Mouse (Mus musculus) kidney, postnatal 25 days (tissue): ENCODE data around the gene Nck2.

Experiments
- DNase-seq, 2 experiments: peaks; one replicate each; pipeline ENCODE4 v3.0.0; 2021; ENCODE audit warnings: mixed read lengths in 2 of 2

Gene Nck2

DNA sequence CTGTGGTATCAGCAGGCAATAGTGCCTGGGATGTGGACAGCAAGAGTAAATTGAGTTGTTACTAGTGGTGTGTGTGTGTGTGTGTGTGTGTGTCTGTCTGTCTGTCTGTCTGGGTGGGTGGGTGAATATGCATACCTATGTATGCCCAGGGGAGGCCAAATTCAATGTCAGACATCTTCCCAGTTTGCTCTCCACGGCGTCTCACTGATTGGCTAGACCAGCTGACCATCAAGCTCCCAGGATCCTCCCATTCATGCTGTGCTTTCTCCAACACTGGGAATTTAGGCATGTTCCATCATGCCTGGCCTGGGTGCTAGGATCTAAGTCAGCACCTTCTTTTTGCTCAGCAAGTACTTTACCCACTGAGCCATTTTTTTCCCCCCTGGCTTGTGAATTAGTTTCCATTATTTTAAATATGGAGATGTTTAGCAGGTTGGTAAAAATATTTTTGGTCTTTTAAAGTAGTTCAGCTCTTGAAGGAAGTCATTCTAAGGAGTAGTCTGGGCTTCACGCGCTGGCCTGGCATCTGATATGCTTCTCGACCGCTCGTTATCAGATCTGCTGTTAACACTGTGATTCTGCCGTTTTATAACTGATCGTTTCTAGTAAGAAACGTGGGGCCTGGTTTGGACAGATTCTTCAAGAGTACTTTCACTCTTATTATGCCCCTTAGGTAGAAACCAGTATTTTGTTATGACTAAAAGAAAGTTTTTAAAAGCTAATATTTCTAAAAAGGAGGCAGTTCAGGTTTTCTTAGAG is 26.2 kb downstream of the Nck2 start:
- no peak for DNase-seq

DNA sequence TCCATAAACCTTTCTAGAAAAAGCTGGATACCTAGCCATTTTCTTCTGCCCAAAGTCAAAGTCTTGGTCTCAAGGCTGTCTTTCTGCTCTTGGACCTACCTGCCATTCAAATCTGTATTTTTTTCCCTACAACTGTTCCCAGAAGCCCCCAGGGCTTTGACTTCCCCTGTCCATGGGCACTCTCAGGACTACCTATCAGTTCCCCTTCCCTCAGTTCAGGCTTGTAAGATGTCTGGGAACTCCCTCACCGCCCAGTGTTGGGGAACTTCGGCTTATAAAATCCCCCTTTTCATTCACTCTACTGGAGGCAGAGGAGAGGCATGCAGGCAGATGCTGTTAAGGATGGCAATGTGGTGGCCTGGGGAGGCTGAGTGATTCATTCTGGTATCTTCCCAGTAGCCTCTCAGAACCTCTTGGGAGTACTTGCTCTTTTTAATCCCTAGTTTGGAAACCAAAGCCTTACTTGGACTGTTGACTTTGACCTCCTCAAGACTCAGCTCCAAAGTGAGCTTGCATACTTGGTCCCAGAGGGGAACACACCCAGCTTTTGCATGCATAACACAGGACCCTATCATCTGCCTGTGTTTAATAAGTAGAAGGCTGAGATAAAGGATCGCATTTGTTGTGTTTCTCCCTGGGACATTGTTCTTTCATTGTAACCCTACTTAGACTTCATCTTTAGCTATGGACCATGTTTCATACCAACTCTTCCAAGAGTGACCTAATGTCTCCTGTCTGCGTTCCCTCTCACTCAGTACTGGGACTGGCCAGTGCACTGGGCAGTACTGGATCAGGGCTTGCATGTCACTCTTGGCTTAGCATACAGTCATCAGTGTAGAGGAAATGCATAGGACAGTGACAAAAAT is 27.0 kb downstream of the Nck2 start:
- DNase-seq: no peak

DNA sequence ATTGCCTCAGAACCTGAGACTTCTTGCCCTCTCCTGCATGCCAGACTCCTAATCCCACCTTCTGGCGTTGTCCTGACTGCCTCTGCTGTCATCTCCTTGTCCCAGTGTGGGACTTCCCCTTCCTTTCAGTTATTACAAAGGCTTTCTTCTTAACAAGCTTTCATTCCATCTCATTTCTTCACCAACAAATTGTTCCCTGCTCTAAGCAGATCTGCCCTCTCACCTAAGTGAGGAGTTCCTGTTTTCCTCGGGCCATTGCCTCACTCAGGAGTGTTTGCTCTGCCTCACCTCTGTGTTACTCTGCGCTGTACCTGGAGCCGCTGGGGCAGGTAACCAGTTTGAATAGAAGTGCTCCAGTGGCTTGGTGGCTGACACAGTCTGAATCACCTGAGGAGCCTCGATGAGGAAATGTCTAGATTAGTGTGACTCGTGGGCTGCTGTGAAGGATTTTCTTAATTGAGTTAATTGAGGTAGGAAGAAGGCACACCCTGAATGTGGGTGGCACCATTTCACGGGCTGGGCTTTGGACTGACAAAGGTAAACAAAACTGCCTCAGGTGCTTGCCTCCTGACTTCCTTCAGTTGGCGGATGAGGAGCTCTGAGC is 27.8 kb downstream of the Nck2 start:
- no peak for DNase-seq

DNA sequence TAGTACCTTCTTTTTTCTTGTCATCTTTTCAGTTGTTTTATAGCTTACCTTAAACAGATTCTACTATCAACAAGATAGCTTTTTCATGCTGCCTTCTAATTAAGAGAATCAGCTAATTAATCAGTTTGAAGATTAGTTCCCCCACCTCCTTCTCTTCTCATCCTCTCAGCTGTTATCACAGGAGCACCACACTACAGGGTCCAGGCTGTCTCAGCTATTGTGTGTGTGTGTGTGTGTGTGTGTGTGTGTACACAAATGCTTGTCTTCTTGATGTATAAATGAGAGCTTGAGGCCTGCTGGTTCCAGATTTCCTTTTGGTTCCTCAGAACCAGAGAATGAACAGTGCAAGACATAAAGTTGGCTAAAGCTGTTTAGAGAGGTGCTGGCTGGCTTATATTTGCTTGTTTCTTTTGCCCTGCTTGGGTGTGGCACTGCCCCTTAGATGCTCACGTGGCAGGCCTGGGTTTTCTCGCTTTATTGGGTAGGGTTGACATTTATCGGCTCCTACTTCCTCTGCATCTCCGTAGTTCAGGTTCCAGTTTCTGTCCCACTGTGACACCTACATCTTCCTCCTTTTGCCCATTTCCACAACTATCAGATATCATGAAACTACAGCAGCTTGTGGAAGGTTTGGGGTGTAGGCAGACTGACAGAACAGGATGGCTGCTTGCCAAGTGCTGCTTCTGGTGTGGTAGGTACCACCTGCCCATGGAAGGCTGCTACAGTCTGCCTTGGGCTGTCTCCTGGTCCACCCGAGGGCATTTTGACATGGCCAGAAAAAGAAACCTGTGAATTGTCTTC is 29.6 kb downstream of the Nck2 start:
- DNase-seq: peak in 1 of 2 experiments; percentile 29

DNA sequence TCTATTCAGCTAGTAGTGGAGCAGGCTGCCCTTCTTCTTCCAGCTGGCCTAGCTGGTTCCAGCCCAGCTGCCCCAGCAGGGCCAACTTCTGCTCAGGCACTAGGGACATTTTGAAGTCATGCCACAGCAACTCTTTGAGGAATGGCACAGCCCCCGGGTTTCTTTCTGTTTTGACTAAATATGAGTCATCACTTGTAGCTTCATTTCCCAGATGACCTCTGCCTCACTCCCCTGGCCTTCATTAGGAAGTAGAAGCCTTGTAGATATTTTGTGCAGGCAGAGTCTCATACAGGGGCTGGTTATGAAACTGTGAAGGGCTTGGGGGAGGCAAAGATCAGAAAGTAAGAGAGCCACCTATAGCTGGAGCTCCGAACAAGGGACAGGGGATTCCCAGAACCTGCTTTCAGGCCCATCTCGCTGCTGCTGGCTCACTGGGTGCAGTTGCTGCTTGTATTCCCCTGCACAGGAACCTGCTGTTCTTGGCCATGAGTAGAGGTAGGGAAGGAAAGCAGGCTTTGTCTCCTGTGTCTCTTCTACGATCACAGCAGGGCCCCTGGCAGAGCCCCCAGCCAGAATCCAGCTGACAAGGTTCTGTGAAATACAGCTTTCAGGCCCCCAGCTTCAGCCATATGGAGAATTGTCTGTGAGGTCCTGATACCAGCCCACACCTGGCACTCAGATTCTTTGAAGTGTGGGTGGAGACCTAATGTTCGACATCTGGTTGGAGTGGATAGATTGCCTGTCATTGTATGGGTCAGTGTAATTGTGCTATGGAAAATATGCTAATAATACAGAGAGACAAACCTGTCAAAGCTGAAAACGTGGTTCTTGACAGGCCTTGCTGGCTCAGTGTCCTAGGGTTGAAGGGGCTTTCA is 30.4 kb downstream of the Nck2 start:
- peak; percentile 24 to 56 for DNase-seq

DNA sequence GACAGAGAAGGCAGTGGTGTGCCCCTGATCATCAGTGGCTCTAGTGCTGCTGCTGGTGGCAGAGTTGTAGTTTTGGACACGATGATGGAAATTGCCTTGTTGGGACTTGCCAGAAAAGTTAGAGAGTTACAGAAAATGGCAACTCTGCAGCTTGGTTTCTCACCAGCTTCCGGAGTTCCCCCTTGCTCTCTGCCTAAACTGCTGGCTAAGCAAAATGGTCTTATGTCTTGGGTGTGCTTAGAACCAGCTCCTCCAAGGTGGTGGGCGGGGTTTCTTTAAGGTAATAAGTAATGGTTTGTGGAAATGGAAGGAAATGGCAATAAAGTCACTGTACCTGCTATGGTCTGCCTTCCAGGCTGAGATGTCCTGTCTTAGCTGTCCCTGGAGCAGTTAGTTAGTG is 33.6 kb downstream of the Nck2 start:
- DNase-seq: no peak

DNA sequence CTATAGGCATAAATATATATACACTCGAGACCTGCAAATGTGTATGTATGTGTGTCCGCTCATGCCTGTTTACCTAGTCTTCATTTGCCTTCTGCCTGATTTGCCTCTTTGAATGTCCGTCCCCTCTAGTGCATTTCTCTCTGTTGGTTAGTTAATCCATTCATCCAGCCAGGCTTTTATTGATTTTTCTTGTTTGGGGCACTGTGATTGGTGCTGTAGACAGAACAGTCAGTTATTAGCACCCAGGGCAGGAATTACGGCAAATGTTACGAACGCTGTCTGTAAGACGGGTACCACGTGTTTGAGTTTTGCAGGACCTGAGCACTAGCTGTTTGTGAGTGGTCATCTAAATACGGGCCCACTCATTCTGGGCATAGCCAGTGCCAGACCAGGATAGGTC is 40.8 kb downstream of the Nck2 start:
- DNase-seq: no peak

DNA sequence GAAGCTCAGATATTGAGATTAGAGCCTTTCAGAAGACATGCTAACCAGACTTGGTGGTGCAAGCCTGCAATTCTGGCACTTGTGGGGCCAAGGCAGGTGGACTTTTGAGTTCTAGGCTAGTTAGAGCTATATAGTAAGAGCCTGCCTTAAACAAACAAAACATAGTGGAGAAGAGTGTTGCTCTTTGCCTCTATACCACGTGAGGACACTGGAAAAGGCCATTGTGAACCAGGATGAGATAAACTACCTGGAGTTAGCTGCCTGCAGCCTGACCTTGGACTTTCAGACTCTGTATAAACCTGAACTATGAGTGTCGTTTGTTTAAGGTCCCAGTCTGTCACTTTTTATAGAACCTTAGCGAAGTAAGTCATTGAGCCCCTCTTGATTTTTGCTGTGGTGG is 42.1 kb downstream of the Nck2 start:
- DNase-seq: no peak

DNA sequence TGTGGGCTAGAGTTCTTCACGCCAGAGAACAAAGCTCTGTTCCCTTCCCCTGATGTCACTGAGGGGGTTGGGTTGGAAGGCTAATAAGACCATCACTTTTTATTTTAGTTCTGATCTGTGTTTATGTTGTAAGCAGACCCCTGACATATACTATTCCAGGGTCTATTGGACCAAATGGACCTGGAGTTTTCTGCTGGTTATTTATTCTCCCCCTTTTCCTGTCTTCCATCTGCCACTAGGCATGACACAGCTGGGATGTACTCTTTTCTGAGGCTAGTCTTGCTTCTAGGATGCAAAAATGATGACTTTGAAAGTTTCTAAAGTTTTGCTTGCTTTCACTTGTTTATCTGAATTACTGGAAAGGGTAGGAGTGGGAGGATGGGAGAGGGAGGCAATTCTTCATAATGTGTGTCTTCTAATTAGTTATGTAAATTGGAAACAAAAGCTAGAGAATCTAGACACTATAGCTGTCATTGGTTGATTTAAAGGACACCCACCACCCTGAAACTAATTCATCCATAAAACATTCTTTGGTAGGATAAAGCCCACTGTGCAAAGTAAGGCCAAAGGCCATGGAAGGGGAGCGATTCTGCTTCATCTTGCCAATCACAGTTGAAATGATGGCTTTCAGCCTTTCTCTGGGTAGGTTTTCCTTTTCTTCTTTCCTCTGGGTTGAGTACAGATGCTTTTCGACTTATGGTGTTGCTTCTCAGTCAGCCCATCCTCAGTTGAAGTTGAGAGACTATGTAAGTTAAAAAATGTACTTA is 42.8 kb downstream of the Nck2 start:
- DNase-seq: no peak

DNA sequence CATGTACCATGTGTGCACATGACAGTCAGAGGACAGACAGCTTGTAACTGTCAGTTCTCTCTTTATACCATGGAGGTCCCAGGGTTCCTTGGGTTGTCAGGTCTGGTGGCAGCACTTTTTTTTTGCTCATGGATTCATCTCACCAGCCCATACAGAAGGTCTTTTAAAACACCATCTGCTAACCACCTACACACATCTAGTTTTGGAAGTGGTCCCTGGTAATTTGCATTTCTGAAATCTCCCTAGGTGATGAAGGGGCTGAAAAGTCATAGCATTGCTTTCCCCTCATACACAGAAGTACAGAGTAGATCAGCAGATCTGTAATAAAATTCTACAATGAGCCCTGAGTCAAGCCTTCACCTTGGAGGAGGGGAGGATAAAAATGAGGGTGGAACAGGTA is 44.9 kb downstream of the Nck2 start:
- no peak for DNase-seq

DNA sequence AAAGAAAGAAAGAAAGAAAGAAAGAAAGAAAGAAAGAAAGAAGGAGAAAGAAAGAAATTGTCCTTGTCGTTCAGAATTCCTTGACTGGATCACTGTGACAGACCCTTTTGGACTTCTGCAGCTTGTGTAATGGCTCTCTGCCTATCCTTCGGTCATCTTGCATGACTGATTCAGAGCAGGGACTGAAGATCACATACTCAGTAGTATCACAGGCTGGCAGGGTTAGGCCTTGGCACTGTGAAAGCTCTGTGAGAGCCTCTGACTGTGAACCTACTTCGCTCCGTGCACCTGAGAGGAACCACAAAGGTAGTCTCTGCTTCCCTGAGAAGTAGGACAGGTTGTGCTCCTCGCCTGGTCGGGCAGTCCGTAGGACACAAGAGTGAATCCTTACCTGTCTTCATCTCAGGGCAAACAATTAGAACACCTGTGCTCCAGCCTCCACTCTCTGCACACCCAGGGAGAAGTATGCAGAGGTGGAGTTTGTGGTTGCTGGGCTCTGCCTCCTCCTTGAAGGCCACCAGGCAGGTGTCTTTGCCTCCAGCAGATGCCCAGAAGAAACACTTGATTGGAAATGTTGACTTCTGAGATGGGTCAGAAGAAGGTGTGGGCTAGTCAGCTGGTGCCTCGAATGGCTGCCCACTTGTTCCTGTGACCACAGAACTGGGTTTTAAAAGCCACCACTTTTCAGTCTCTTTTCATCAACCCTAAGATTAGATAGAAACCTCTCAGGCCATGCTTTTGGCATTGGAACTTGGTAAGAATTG is 47.3 kb downstream of the Nck2 start:
- DNase-seq: peak; percentile 26 to 45

DNA sequence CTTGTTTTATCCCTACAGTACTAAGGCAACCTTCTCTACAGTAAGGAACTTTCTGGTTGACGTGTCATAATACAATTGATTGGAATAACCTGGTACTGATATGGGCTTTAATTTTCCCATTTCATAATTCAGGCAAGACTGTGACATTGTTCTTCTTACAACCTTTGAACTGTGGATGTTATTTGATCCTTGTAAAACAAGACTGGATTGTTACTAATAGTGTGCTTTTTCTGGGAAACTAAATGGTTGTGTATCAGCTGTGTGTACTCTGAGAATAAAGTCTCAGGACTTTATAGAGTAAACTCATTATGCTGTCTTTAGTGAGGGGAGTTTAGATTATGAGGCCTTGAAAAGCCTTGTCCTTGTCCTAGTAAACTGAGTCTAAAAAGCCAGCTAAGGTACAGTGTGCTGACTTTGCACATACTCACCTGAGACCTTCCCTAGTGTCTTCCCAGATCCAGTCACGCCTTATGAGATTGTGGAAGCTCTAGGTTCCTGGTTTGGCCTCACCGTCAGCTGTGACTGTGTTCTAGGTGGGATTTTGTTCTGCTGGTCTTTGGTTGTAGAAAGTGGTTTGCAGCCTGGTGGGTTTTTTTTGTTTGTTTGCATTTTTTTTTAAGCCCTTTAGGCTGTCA is 48.5 kb downstream of the Nck2 start:
- DNase-seq: no peak

DNA sequence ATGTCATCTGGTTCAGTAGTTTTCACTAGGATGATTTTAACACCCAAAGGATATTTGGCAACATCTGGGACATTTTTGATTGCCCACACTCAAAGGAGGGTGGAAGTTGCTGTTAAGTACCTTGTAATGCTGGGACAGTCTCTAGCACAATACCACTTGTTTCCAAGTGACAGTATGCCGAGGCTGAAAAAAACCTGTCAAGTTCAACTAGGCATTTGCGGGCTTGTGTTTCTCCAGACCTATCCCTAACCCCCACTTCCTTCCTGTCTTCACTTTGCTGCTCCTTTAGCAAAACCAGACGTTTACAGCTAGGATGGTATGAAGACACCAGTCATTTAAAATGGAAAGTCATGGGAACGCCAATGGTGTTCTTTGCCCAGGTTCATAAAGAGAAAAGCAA is 51.7 kb downstream of the Nck2 start:
- DNase-seq: no peak

DNA sequence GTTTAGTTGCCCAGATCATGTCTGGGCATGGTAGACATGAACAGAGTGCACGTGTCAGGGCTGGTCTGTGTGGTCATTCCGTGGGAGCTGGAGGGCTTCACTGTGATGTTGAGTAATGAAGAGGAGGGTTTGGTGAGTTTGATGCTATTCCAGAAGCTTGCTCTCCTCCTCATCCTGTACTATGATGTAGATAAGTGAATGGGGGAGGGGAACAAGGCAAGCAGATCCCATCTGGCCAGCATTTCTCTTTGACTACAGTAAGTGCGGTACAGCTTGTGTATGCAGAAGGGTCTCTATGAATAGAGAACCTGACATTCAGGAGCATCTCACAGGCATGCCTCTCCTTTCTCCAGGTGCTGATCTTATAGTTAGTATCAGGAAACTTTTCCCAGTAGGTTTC is 52.6 kb downstream of the Nck2 start:
- DNase-seq: no peak

DNA sequence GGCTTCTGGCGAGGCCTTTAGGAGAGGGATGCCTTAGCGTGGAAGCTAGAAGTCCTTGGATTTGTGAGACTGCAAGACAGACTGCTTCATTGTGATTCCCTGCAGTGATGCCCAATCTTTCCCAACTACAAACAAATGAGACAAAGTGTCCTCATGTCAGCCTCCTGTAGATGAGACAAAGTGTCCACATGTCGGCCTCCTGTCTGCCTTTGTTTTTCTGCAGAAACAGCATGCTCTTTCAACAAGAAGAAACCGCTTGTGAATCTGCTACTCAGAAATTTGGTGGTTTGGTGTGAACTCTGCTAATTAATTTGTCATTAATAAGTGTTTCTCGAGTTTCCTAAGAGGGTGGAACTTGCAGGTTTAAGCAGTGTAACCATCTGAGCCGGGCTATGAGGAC is 53.6 kb downstream of the Nck2 start:
- no peak for DNase-seq

DNA sequence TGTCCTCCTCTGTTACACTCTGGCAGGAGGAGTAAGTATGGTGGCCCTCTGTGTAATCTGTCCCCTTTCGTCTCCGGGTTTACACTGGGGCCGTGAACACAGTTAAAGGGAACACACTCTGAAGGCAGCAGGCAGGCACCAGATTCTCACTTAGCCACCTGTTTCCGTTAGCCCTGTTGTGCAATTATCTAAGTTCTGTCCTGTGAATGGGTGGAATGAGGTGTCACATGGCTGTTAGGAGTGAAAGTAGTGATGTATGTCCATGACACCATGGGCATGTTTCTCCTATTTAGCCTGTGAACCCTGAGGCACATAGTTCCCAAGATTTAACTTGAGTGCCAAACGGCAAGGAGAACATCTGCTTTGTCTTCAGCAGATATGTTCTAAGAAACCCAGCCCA is 55.7 kb downstream of the Nck2 start:
- no peak for DNase-seq

DNA sequence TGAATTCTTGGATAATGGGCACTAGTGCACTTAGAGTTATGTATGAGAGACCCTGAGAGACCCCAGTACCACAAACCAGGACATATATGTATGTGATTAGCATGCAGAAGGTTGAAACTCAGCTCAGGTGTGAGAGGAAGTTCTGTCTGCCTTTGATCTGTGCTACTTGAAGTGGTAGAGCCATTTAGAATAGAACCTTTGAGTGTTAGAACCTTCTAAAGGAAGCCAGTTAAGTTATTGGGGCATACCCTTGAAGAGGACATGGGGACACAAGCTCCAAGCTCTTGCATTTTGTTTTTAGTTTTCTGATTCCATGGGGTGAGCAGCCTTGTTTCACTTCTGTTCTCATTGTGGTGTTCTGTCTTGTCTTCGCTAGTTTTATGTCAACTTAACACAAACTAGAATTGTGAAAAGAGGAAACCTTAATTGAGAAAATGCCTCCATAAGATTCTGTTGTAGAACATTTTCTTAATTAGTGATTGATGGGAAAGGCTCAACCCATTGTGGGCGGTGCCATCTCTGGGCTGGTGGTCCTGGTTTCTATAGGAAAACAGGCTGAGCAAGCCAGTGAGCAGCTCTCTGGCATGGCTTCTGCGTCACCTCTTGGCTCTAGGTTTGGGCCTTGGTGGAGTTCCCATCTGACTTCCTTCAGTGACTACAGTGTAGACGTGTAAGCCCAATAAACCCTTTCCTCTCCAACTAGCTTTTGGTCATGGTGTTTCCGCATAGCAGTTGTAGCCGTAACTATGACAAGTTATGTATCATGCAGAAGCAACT is 57.0 kb downstream of the Nck2 start:
- no peak for DNase-seq

DNA sequence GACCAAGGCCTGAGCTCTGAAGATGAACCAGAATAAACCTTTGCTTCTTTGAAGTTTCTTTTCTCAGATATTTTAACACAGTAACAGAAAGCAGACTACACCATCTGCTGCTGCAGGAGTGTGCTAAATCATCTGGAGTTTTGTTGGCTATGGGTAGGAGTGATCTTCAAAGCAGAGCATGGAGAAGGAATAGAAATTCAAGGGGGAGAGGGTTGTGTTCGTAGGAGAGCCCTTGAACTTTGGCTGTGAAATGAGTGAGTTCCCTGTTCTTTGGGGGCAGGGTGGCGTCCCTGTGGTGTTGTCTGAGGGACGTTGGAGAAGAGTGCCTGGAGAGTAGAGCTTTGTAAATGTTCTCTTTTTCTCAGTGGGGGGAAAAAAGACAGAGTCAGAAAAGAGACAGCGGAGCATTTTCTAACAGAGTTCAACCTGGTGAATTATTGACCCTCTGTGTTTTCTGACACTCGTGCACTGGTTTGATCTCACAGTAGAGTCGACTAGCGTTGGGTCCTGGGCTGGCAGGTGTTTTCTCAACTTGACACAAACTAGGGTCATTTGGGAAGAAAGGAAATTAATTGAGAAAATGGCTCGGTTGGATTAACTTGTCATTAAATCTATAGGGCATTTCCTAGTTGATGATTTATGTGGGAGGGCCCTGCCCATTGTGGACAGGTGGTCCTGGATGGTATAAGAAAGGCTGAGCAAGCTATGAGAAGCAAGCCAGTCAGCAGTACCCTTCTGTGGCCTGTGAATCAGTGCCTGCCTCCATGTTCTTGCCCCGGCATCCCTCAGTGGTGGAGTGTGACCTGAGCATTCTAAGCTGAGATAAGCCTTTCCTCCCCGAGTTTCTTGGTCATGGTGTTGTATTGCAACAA is 57.8 kb downstream of the Nck2 start:
- peak; percentile 23 to 44 for DNase-seq
